Mouse (Mus musculus): ENCODE measurements around the gene Glyctk. TPM values are rescaled to one million over a fixed set of nuclear protein-coding genes. Genes with fewer than 3 reads are reported as not detected.

Glyctk gene
- total RNA-seq (2018; cell fraction: chromatin; rRNA removed) = 1 to 10 TPM in 13 of 26 experiments, under 1 TPM in 10, not detected in 3; 0.19 to 3.7 (median 1.1) TPM
- total RNA-seq (2018; cell fraction: cytosol; rRNA removed) = 1 to 10 TPM in 6 of 26 experiments, under 1 TPM in 20; 0.19 to 2.5 (median 0.81) TPM
- total RNA-seq (2018; cell fraction: nucleus; rRNA removed) = 1 to 10 TPM in 15 of 26 experiments, under 1 TPM in 11; 0.34 to 3.5 (median 1.1) TPM
- polyA plus RNA-seq (2018) = 0.34 to 0.83 TPM (median 0.61 TPM) in 3 replicates

DNA sequence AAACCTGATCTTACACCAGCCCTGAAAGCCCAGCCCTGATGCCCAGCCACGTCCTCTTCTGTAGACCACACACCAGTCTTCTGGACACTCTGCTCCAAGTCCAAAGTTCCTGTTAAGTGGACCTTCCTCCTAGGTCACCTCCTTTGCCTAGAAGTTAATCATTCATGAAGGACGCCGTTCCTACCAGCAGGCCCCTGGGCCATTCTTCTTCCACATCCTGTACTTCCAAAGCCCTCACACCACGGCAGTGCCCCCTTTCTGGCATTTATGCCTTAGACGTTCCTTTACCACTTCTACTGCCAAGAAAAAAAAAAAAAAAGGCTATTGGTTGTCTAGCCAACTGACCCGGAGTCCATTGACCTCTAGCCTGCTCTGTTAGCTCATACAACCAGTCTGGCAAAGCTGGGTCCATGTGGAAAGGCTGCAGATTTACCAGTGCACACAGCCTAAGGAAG, at the start of gene Glyctk:
Glyctk (minus strand) TSS at position 102 of the 455 bp plus-strand sequence.
- Histone ChIP-seq H3K79me2 (ENCODE audit: inconsistent target) (no peaks in the 10 kb centered on the region), H3K4me3 (ENCODE audit: inconsistent target) (no peak within 1 kb of the TSS), H3K36me3 (ENCODE audit: inconsistent target) (no peaks in the 10 kb centered on the region), H3K27ac (no peak within 1 kb of the TSS)
- 86% methylated on average over 6 of the region's 6 CpGs for WGBS (ENCODE audit: missing documents)

GRCm38 (mm10) chr9:106206515-106206914, 48.6 kb upstream of the Glyctk start:
- Histone ChIP-seq H3K27ac (no peak overlapping the region), H3K79me2 (ENCODE audit: inconsistent target) (peaks cover 85% of the 10 kb centered on the region), H3K36me3 (ENCODE audit: inconsistent target) (peaks cover 25% of the 10 kb centered on the region), H3K4me3 (ENCODE audit: inconsistent target) (no peak overlapping the region)
- 85% methylated on average over 2 of the region's 2 CpGs for WGBS (ENCODE audit: missing documents)

DNA sequence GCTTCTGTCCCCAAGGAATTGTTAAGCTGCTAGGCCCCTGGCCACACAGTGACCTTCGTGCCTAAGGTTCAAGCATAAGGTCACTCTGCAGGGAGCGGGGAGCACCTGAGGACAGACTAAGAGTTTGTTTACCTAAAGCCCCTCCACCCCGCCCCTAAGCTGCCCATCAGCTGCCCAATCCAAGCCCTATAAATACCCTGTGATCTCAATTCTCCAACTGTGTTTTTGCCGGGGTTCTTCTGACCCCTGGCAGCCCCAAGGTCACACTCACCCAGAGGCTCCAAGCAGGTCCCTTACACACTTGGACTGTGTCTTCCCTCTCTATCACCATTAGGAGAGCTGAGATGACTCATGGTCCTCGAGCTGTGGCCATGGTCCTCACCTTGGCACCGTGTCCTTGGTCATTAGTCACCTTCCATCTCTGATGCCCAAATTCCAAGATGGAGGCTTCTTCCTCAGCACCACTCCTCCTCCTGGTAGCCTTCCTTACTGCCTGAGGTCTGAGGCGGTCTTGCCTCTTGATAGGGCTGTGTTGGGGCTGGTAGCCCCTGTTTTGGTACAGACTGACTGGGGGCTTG, 47.9 kb upstream of the Glyctk start:
- WGBS (ENCODE audit: missing documents) = 86% methylated on average over 7 of the region's 7 CpGs
- peaks cover 25% of the 10 kb centered on the region for H3K36me3 ChIP-seq (ENCODE audit: inconsistent target)
- no peak overlapping the region for H3K4me3 ChIP-seq (ENCODE audit: inconsistent target)
- H3K27ac ChIP-seq = no peak overlapping the region
- peaks cover 77% of the 10 kb centered on the region for H3K79me2 ChIP-seq (ENCODE audit: inconsistent target)

GRCm38 (mm10) chr9:106203990-106204851, 46.3 kb upstream of the Glyctk start:
- Histone ChIP-seq H3K36me3 (ENCODE audit: inconsistent target) (peaks cover 22% of the 10 kb centered on the region), H3K79me2 (ENCODE audit: inconsistent target) (peaks cover 62% of the 10 kb centered on the region), H3K27ac (peak overlapping the region; percentile 81), H3K4me3 (ENCODE audit: inconsistent target) (peak overlapping the region; percentile 87)
- 9% methylated on average over 7 of the region's 7 CpGs for WGBS (ENCODE audit: missing documents)

- Histone ChIP-seq H3K27ac (peak within 1 kb of the TSS; percentile 81), H3K36me3 (ENCODE audit: inconsistent target) (peaks cover 11% of the 10 kb centered on the region), H3K4me3 (ENCODE audit: inconsistent target) (peak within 1 kb of the TSS; percentile 87), H3K79me2 (ENCODE audit: inconsistent target) (peaks cover 50% of the 10 kb centered on the region)
- under 1% methylated on average over 58 of the region's 61 CpGs for WGBS (ENCODE audit: missing documents)
Measured at GRCm38 (mm10) chr9:106202819-106203636, 45.1 kb upstream of the Glyctk start, which contains the start of gene Twf2. Gene Twf2 (plus strand): TSS chr9:106203108.

- 86% methylated on average over 3 of the region's 3 CpGs for WGBS (ENCODE audit: missing documents)
- H3K36me3 ChIP-seq (ENCODE audit: inconsistent target) = peaks cover 6% of the 10 kb centered on the region; the same call in 1 of the 2 replicates
- H3K4me3 ChIP-seq (ENCODE audit: inconsistent target) = no peak overlapping the region
- H3K27ac ChIP-seq = no peak overlapping the region
- H3K79me2 ChIP-seq (ENCODE audit: inconsistent target) = peaks cover 38% of the 10 kb centered on the region
Measured at GRCm38 (mm10) chr9:106201895-106202294, 44.0 kb upstream of the Glyctk start.

DNA sequence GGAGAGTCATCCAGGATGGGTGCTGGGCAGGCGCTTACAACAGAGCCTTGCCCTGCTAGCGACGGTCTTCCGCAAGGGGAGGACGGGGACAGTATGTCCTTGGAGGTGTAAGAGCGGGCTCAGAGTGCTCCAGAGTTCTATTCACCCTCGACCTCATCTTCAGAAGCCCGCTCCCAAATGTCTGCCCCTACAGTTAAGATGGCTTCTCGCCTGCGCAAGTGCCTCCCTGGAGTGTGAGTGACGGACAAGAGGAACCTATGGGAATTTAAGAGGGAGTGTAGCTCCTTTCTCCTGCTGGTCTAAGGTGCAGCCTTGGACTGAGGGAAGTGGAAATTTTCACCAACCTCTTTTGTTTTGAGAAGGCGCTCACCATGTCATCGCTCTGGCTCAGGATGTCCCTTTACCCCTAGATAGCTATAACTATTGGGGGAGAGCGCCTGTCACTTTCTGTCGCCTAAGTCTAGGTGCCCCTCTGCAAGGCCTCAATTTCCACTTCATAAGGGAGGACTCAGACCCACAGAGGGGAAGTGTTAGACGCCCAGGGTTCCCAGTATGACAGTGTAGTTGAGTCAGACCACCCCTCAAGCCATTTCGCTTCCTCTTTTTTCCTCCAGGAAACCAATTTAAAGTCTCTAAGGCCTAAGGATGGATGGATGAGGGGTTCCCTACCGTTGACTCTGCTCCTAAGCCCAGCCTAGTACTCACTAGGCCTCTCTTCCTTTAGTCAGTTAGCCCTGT, 41.8 kb upstream of the Glyctk start, which contains the start of gene Ppm1m:
Ppm1m (minus strand) TSS at position 212 of the 738 bp plus-strand sequence.
- 32% methylated on average over 18 of the region's 18 CpGs for whole genome bisulfite sequencing (ENCODE audit: missing documents)
- Histone ChIP-seq H3K36me3 (ENCODE audit: inconsistent target) (0 out of 2 replicates have a peak, but pooled peaks cover 15% of the 10 kb centered on the region), H3K27ac (peak within 1 kb of the TSS; percentile 81), H3K79me2 (ENCODE audit: inconsistent target) (peaks cover 17% of the 10 kb centered on the region), H3K4me3 (ENCODE audit: inconsistent target) (peak within 1 kb of the TSS; percentile 37)

- peak overlapping the region; percentile 37 for H3K4me3 ChIP-seq (ENCODE audit: inconsistent target)
- under 1% methylated on average over 42 of the region's 51 CpGs for WGBS (ENCODE audit: missing documents)
- H3K36me3 ChIP-seq (ENCODE audit: inconsistent target) = 0 out of 2 replicates have a peak, but pooled peaks cover 15% of the 10 kb centered on the region
- peaks cover 10% of the 10 kb centered on the region for H3K79me2 ChIP-seq (ENCODE audit: inconsistent target)
- H3K27ac ChIP-seq = peak overlapping the region; percentile 81
Measured at GRCm38 (mm10) chr9:106198962-106199458, 41.1 kb upstream of the Glyctk start.

GRCm38 (mm10) chr9:106197732-106198131, 39.8 kb upstream of the Glyctk start:
- 97% methylated on average over 9 of the region's 9 CpGs for whole genome bisulfite sequencing (ENCODE audit: missing documents)
- Histone ChIP-seq H3K4me3 (ENCODE audit: inconsistent target) (no peak overlapping the region), H3K79me2 (ENCODE audit: inconsistent target) (no peaks in the 10 kb centered on the region), H3K27ac (no peak overlapping the region), H3K36me3 (ENCODE audit: inconsistent target) (0 out of 2 replicates have a peak, but pooled peaks cover 15% of the 10 kb centered on the region)

GRCm38 (mm10) chr9:106197081-106197713, 39.3 kb upstream of the Glyctk start:
- 69% methylated on average over 3 of the region's 3 CpGs for WGBS (ENCODE audit: missing documents)
- Histone ChIP-seq H3K4me3 (ENCODE audit: inconsistent target) (no peak overlapping the region), H3K27ac (no peak overlapping the region), H3K79me2 (ENCODE audit: inconsistent target) (no peaks in the 10 kb centered on the region), H3K36me3 (ENCODE audit: inconsistent target) (0 out of 2 replicates have a peak, but pooled peaks cover 15% of the 10 kb centered on the region)

GRCm38 (mm10) chr9:106195693-106196092, 37.8 kb upstream of the Glyctk start:
- Histone ChIP-seq H3K4me3 (ENCODE audit: inconsistent target) (no peak overlapping the region), H3K36me3 (ENCODE audit: inconsistent target) (peaks cover 22% of the 10 kb centered on the region; the same call in 1 of the 2 replicates), H3K79me2 (ENCODE audit: inconsistent target) (no peaks in the 10 kb centered on the region), H3K27ac (no peak overlapping the region)
- 97% methylated on average over 8 of the region's 8 CpGs for WGBS (ENCODE audit: missing documents)

DNA sequence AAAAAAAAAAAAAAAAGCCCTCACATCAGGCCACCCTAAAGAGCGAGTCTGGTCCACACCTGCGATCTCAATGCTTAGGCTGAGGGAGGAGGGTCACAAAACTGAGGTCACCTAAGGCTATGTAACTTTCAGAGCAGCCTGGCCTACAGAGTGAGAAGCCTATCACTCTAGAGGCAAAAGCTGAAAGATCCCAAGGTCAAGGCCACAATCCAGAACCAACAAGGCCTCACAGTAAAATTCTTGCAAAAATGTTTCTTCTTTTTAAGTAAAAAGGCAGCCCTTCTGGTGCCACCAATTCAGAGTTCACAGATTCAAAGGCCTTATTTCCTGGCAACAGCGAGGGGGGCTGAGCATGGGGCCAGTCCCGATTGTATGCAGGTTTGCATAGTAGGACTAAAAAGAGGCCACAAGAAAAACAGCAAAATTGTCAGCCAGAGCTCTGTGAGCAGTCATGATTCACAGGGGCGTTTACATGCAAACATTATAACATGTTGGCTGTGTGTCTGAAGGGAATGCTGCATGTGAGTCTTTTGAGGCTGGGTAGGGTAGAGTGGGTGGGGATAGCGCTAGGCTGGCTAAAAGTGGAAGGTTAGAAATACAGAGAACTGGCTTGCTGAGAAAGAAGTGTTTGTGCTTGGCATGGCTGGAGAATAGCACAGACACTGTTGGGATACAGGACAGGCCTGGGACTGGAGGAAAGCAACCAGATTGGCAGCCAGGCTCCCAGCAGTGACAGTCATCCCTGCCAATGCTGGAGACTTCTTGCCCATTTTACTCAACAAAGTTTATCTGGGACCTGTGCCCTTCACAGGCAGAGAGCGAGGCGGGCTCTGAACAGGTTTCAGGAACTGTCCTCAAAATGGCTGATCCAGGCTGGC, 36.2 kb upstream of the Glyctk start:
- Histone ChIP-seq H3K27ac (no peak overlapping the region), H3K4me3 (ENCODE audit: inconsistent target) (no peak overlapping the region), H3K36me3 (ENCODE audit: inconsistent target) (peaks cover 37% of the 10 kb centered on the region), H3K79me2 (ENCODE audit: inconsistent target) (no peaks in the 10 kb centered on the region)
- 91% methylated on average over 8 of the region's 8 CpGs for WGBS (ENCODE audit: missing documents)
